Mouse (Mus musculus) embryonic fibroblast, embryonic 13.5 days (primary cell): ENCODE data around the gene Ptges3l.

Source experiments
- CTCF ChIP-seq: IDR thresholded peaks from 2 replicates; pipeline ENCODE4 v1.5.1; 2011; ENCODE audit warnings: mild to moderate bottlenecking, control low read depth, low read length, moderate library complexity, borderline replicate concordance; ENCODE audit not compliant: insufficient read depth
- POLR2A ChIP-seq: IDR thresholded peaks from 2 replicates; pipeline ENCODE4 v1.6.1; 2011; ENCODE audit warnings: low read depth, mild to moderate bottlenecking, control low read depth, low read length, moderate library complexity

- TF ChIP-seq CTCF = no peak
- no peak for TF ChIP-seq POLR2A
Observed at GRCm38 (mm10) chr11:101451536-101451935, 26.4 kb upstream of the Ptges3l start.
